Mouse (Mus musculus): ENCODE results near the gene Vmn2r38. TPM values are rescaled to one million over a fixed set of nuclear protein-coding genes. Genes with fewer than 3 reads are reported as not detected.

The Vmn2r38 gene
- not detected in 2 replicates for polyA plus RNA-seq (2012; rRNA removed)

DNA sequence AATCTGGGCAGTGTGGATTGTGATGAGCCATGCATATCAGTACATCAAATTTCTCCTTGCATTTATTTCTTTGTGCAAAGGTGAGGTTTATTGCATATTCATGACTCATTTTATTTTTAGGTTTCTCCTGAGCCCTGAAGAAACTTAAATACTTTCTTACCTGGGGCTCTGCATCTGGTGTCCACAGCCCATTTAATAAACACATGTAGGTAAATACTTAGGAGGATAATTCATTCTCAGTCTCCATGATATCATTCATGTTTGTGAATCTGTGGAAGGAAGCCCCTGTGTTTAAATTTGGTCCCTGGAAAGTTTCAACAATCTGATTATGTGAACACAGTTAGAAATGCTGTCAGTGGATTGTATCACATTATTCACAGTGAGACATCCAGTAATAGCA, at the start of gene Vmn2r38:
Gene Vmn2r38 (minus strand): TSS at position 101 of the 400 bp plus-strand sequence.

DNA sequence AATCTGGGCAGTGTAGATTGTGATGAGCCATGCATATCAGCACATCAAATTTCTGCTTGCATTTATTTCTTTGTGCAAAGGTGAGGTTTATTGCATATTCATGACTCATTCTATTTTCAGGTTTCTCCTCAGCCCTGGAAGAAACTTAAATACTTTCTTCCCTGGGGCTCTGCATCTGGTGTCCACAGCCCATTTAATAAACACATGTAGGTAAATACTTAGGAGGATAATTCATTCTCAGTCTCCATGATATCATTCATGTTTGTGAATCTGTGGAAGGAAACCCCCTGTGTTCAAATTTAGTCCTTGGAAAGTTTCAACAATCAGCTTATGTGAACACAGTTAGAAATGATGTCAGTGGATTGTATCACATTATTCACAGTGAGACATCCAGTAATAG, 67.0 kb downstream of the Vmn2r38 start, which contains the start of gene Vmn2r39:
Gene Vmn2r39 (minus strand): TSS at position 101 of the 400 bp plus-strand sequence.

Other genes starting within 250 kb of the Vmn2r38 start
- not detected in 2 replicates for gene Vmn2r40, start 166.4 kb downstream of the Vmn2r38 start, polyA plus RNA-seq (2012; rRNA removed)
- gene Vmn2r39, start 67.1 kb downstream of the Vmn2r38 start, polyA plus RNA-seq (2012; rRNA removed) = not detected in 2 replicates
- gene Vmn2r37, start 125.8 kb upstream of the Vmn2r38 start, polyA plus RNA-seq (2012; rRNA removed) = not detected in 2 replicates